Mouse (Mus musculus) kidney, adult 2 months (tissue): ENCODE measurements at regions not wholly inside any gene's neighbourhood (a gene's known extent, or its start where the extent isn't known, plus 50 kb on each side); places are given as distances from the start of the nearest gene placed in this dataset.

Source experiments
- DNase-seq: peaks from one replicate; pipeline ENCODE4 v3.0.0; 2021
- H3K27ac ChIP-seq: fragments of 200-500 bp; 2 replicates; pipeline ENCODE4 v1.5.1; 2012; ENCODE audit warnings: low read depth, low read length, control low read depth, inconsistent platforms; ENCODE audit not compliant: insufficient read depth
- H3K27me3 ChIP-seq: fragments of 200-500 bp; replicated peaks from 2 replicates; pipeline ENCODE4 v1.6.1; 2012; ENCODE audit warnings: mild to moderate bottlenecking, moderate library complexity, low read length, inconsistent platforms; ENCODE audit not compliant: control insufficient read depth, insufficient read depth
- H3K36me3 ChIP-seq: fragments of 200-500 bp; 2 replicates; pipeline ENCODE4 v1.6.1; 2012; ENCODE audit warnings: mild to moderate bottlenecking, moderate library complexity, low read length, inconsistent platforms; ENCODE audit not compliant: control insufficient read depth, insufficient read depth
- H3K4me1 ChIP-seq: fragments of 200-500 bp; 2 replicates; pipeline ENCODE4 v1.6.1; 2011; ENCODE audit warnings: low read length; ENCODE audit not compliant: control insufficient read depth, insufficient read depth
- H3K4me3 ChIP-seq: fragments of 200-500 bp; 2 replicates; pipeline ENCODE4 v1.5.1; 2011; ENCODE audit warnings: mild to moderate bottlenecking, low read depth, low read length, control low read depth; ENCODE audit not compliant: insufficient read depth
- CTCF ChIP-seq: fragments of 200-500 bp; conservative IDR thresholded peaks from 2 replicates; pipeline ENCODE4 v1.5.1; 2011; ENCODE audit warnings: low read depth, mild to moderate bottlenecking, control low read depth, low read length, moderate library complexity, mixed read lengths; ENCODE audit not compliant: insufficient read depth, insufficient read length
- POLR2A ChIP-seq: fragments of 200-500 bp; IDR thresholded peaks from one replicate; pipeline ENCODE4 v1.6.1; 2011; ENCODE audit warnings: low read depth, low read length, control low read depth
- WGBS: fragments of 180-500 bp; shearing (Covaris S2); methylation state at CpG from one replicate; pipeline ENCODE4 v1.1.7; 2018; 5-methylcytosine and 5-hydroxymethylcytosine counted together

DNA sequence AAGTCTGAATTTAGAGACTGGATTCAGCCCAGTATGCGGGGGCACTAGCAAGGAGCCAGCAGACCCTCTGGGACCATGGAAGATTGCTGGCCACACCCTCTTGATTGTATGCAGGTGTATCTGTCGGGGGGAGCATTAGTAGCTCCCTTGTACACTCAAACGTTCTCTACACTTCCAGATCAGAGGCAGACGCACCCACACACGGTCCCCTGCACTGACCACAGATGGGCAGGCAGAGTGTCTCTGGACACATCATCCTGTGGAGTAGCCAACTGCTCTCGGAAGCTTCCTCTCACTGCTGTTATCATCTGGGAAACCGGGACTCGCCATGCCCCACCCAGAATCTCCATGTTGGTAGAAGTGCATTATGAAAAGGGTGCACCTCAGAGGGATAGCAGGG lies 176.7 kb downstream of the Mycn start:
- no peak for TF ChIP-seq CTCF
- no peak for TF ChIP-seq POLR2A
- H3K27ac ChIP-seq = peak overlapping the region; percentile 1; the same call in 1 of the 2 replicates
- H3K4me3 ChIP-seq = no peak overlapping the region
- H3K27me3 ChIP-seq = no peaks in the 10 kb centered on the region
- H3K36me3 ChIP-seq = no peaks in the 10 kb centered on the region
- DNase-seq = no peak
- 64% methylated on average over 8 of the region's 8 CpGs for WGBS
- no peaks in the 10 kb centered on the region for H3K4me1 ChIP-seq

GRCm38 (mm10) chr12:12764586-12764985 lies 177.1 kb downstream of the Mycn start:
- Histone ChIP-seq H3K4me3 (no peak overlapping the region), H3K4me1 (no peaks in the 10 kb centered on the region), H3K36me3 (no peaks in the 10 kb centered on the region), H3K27me3 (no peaks in the 10 kb centered on the region), H3K27ac (peak overlapping the region; percentile 1; the same call in 1 of the 2 replicates)
- TF ChIP-seq POLR2A = no peak
- no peak for TF ChIP-seq CTCF
- peak; percentile 32 for DNase-seq
- 42% methylated on average over 4 of the region's 4 CpGs for WGBS

DNA sequence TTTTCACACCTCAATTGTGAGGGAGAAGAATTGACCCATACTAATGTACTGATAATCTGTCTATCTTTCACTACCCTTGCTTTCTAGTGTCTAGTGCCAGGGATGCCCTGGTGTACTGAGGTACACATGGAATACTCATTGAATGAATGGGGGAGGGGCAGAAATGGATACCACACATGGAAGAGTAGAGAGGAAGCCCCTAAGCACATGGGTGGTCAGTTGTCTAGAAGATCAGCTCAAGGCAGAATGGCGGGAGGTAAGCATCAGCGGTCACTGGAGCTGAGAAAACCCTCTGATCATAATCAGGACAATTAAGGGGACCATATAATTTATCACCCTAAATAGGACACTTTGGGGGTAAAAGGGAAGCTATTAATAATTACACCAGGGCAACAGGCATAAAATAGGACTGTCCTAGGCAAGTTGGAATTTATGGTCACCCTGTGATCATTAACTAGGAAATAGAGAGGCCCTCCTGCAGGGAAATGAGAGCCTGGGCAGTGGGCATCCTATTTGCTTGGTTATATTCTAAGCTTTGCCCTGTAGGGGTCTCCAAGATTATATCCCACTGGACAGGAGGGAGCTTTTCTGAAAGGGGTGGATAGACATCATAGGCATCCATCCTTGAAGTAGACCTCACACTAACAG lies 185.3 kb downstream of the Mycn start:
- no peaks in the 10 kb centered on the region for H3K36me3 ChIP-seq
- TF ChIP-seq POLR2A (no peak), CTCF (no peak)
- H3K4me3 ChIP-seq = no peak overlapping the region
- WGBS = 33% methylated on average over 2 of the region's 2 CpGs
- no peak overlapping the region for H3K27ac ChIP-seq
- H3K4me1 ChIP-seq = no peaks in the 10 kb centered on the region
- H3K27me3 ChIP-seq = no peaks in the 10 kb centered on the region
- no peak for DNase-seq

DNA sequence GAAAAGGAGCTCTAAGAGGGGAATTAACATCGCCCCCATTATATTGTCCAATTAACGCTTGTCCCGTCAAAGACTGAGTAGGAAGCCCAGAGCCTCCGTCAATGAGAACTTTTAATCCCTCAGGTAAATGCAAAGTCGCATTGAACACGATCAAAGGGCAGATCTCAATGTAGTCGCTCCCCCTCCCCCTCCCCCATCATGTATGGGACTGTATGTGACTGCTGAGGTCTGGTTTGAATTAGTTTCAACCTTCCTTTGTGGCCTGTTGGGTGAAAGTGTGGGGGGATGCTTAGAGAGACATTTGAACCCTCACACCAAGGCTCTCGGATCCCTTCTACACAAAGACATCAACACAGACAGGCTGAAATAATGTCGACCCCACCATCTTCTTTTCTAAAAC lies 187.9 kb downstream of the Mycn start:
- WGBS = 71% methylated on average over 9 of the region's 9 CpGs
- DNase-seq = no peak
- H3K27ac ChIP-seq = no peak overlapping the region
- no peaks in the 10 kb centered on the region for H3K36me3 ChIP-seq
- H3K4me3 ChIP-seq = no peak overlapping the region
- no peaks in the 10 kb centered on the region for H3K4me1 ChIP-seq
- H3K27me3 ChIP-seq = no peaks in the 10 kb centered on the region
- TF ChIP-seq POLR2A (no peak), CTCF (no peak)

- Histone ChIP-seq H3K4me3 (no peak overlapping the region), H3K4me1 (no peaks in the 10 kb centered on the region), H3K27ac (no peak overlapping the region), H3K27me3 (no peaks in the 10 kb centered on the region), H3K36me3 (no peaks in the 10 kb centered on the region)
- WGBS = 93% methylated on average over 10 of the region's 10 CpGs
- TF ChIP-seq POLR2A (no peak), CTCF (no peak)
- no peak for DNase-seq
Measured at GRCm38 (mm10) chr12:12751670-12752426, 189.9 kb downstream of the Mycn start.

DNA sequence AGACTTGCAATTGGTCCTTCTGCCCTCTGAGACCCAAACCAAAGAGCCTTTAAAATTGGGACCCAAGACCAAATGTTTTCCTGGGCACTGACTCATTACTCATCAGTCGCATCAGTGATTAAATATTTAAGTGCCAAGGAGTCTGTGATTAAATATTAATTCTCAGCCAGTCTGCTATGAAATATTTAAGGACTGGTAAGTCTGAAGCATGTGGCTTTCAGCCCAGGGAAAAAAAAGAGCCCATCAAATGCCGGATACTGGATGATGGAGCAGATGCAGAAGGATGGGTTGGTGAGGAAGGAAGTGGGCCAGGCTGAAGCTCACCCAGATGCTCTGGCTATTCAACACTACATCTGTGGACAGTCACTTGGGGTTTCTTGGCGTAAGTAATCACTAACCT lies 192.0 kb downstream of the Mycn start:
- Histone ChIP-seq H3K4me3 (no peak overlapping the region), H3K27me3 (no peaks in the 10 kb centered on the region), H3K36me3 (no peaks in the 10 kb centered on the region), H3K27ac (no peak overlapping the region), H3K4me1 (no peaks in the 10 kb centered on the region)
- no peak for TF ChIP-seq CTCF
- TF ChIP-seq POLR2A = no peak
- WGBS = 76% methylated on average over 3 of the region's 3 CpGs
- DNase-seq = no peak

- H3K27me3 ChIP-seq = no peaks in the 10 kb centered on the region
- H3K36me3 ChIP-seq = no peaks in the 10 kb centered on the region
- H3K27ac ChIP-seq = no peak overlapping the region
- 34% methylated on average over 4 of the region's 4 CpGs for WGBS
- TF ChIP-seq CTCF = no peak
- H3K4me3 ChIP-seq = no peak overlapping the region
- peak; percentile 23 for DNase-seq
- H3K4me1 ChIP-seq = no peaks in the 10 kb centered on the region
Measured at GRCm38 (mm10) chr12:12746852-12747454, 194.8 kb downstream of the Mycn start.
